Mouse (Mus musculus) liver, embryonic 15.5 days (tissue): ENCODE results near the gene Txnrd2. TPM values are rescaled to one million over a fixed set of nuclear protein-coding genes. Genes with fewer than 3 reads are reported as not detected.

Experiments
- ATAC-seq: fragments of 200-750 bp; cut with Nextera tagmentation; 2 replicates; pipeline ENCODE4 v1.8.0; 2017; ENCODE audit warnings: moderate number of reproducible peaks, mild to moderate bottlenecking, moderate library complexity; ENCODE audit not compliant: insufficient read depth
- H3K27ac ChIP-seq: fragments of 300-500 bp; sonication (generic); replicated peaks from 2 replicates; pipeline ENCODE4 v1.5.1; 2015; ENCODE audit warnings: mild to moderate bottlenecking, inconsistent platforms
- H3K27me3 ChIP-seq: fragments of 300-500 bp; sonication (generic); 2 replicates; pipeline ENCODE4 v1.6.1; 2015; ENCODE audit warnings: mild to moderate bottlenecking, inconsistent platforms
- H3K36me3 ChIP-seq: fragments of 300-500 bp; sonication (generic); replicated peaks from 2 replicates; pipeline ENCODE4 v1.6.1; 2015; ENCODE audit warnings: moderate library complexity, mild to moderate bottlenecking, inconsistent platforms
- H3K4me1 ChIP-seq: fragments of 300-500 bp; sonication (generic); replicated peaks from 2 replicates; pipeline ENCODE4 v1.6.1; 2015; ENCODE audit warnings: inconsistent platforms
- H3K4me2 ChIP-seq: fragments of 300-500 bp; sonication (generic); 2 replicates; pipeline ENCODE4 v1.6.1; 2015; ENCODE audit warnings: moderate library complexity, mild to moderate bottlenecking, inconsistent platforms
- H3K4me3 ChIP-seq: fragments of 300-500 bp; sonication (generic); replicated peaks from 2 replicates; pipeline ENCODE4 v1.5.1; 2015; ENCODE audit warnings: mild to moderate bottlenecking, inconsistent platforms
- H3K9ac ChIP-seq: fragments of 300-500 bp; sonication (generic); 2 replicates; pipeline ENCODE4 v1.6.1; 2015; ENCODE audit warnings: moderate library complexity, mild to moderate bottlenecking, inconsistent platforms
- H3K9me3 ChIP-seq: fragments of 300-500 bp; sonication (generic); replicated peaks from 2 replicates; pipeline ENCODE4 v1.6.1; 2016; ENCODE audit warnings: inconsistent platforms
- WGBS: fragments of 180-500 bp; shearing (Covaris S2); methylation state at CpG from one replicate; pipeline ENCODE4 v1.1.7; 2015; ENCODE audit warnings: mixed read lengths; ENCODE audit not compliant: insufficient replicate concordance; 5-methylcytosine and 5-hydroxymethylcytosine counted together
- polyA plus RNA-seq: library from polyadenylated mRNA; unstranded; fragments of >200 nt; fragmentation: Nextera tagmentation; extraction: Ambion mirVana; gene quantifications from 2 replicates; pipeline ENCODE4 v1.2.1, GENCODE M21; 2015

Txnrd2 gene
- polyA plus RNA-seq, 1 experiment from 2014 or later, result 101 TPM

DNA sequence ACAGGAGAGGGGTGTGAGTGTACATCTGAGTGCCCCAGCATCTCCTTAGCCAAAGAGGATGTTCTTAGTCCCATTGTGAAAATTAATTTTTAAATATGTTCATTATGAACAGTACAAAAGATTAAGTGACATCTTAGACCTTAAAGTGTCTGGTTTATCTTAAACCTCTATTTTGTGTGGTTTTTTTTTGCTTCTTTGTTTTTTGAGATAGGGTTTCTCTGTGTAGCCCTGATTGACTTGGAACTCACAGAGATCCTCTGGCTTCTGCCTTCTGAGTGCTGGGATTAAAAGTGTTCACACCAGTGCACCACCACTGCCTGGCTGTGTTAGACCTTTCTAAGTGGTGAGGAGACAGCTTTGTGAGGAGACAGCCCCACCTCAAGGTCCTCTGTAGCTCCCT lies 32.5 kb downstream of the Txnrd2 start:
- no peak overlapping the region for H3K9ac ChIP-seq
- H3K4me1 ChIP-seq, result peaks cover 33% of the 10 kb centered on the region
- no peak overlapping the region for H3K27ac ChIP-seq
- peaks cover 100% of the 10 kb centered on the region for H3K36me3 ChIP-seq
- 0 out of 2 replicates have a peak overlapping the region, but pooled peaks have one; percentile 24 for H3K4me2 ChIP-seq
- no peaks in the 10 kb centered on the region for H3K27me3 ChIP-seq
- no peak for ATAC-seq
- H3K9me3 ChIP-seq, result no peaks in the 10 kb centered on the region
- no peak overlapping the region for H3K4me3 ChIP-seq

DNA sequence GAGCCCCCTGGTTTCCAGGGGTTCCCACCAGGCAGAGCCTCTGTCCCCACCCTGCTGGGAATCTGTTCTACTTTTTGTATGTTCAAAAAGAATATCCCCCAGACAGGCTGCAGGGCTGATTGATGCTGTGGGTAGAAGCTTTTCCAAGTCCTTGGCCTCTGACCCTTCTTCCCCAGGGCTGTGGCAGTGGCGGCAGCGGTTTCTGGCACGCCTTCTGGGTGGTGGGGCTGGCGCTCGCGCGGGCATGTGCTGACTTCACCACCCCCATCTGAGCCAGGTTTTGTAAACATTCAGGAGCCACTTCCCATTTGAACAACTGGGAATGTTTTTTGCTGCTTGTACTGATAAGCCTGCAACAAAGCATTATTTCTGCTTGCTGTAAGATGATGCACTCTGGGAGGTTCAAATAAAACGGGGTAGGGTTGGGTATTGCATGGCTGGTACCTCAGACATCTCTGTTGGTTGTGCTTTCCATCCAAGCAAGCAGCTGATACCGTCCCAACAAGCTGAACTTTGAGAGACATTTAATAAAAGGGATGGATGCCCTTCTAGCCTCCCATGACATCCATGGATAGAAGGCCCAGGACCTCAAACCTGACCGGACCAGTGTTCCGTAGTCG lies 33.3 kb downstream of the Txnrd2 start:
- H3K36me3 ChIP-seq, result peaks cover 100% of the 10 kb centered on the region
- H3K4me1 ChIP-seq, result peaks cover 33% of the 10 kb centered on the region
- H3K4me2 ChIP-seq, result peak overlapping the region; percentile 24
- H3K27me3 ChIP-seq, result no peaks in the 10 kb centered on the region
- no peaks in the 10 kb centered on the region for H3K9me3 ChIP-seq
- ATAC-seq, result 0 out of 2 replicates have a peak, but pooled peaks have one; percentile 17
- H3K4me3 ChIP-seq, result no peak overlapping the region
- 0 out of 2 replicates have a peak overlapping the region, but pooled peaks have one; percentile 15 for H3K27ac ChIP-seq
- H3K9ac ChIP-seq, result no peak overlapping the region
- WGBS, result 8% methylated on average over 12 of the region's 12 CpGs

DNA sequence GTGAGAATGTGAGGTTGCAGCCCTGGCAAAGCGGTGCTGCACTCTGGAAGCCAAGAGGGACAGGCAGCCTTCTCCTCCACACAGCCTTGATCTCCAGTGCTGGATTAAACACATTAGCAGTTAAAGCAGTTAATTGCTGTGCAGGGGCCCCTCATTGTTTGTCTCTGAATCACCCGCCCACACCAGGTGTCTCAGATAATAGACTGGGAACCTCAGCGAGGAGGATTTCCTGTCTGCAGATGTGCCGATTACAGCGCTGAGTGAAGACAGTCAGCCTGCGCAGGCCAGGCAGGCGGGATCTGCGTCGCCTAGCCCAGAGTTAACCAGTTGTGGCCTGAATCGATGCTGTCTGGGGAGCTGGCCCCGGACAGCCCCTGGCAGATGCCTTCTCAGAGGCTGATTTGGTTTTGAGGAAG lies 33.8 kb downstream of the Txnrd2 start:
- Histone ChIP-seq H3K9ac (no peak overlapping the region), H3K4me1 (peaks cover 33% of the 10 kb centered on the region), H3K27ac (0 out of 2 replicates have a peak overlapping the region, but pooled peaks have one; percentile 15), H3K4me3 (no peak overlapping the region), H3K4me2 (peak overlapping the region; percentile 24), H3K27me3 (no peaks in the 10 kb centered on the region), H3K36me3 (peaks cover 100% of the 10 kb centered on the region), H3K9me3 (no peaks in the 10 kb centered on the region)
- ATAC-seq, result peak; percentile 61
- WGBS, result 4% methylated on average over 11 of the region's 11 CpGs

DNA sequence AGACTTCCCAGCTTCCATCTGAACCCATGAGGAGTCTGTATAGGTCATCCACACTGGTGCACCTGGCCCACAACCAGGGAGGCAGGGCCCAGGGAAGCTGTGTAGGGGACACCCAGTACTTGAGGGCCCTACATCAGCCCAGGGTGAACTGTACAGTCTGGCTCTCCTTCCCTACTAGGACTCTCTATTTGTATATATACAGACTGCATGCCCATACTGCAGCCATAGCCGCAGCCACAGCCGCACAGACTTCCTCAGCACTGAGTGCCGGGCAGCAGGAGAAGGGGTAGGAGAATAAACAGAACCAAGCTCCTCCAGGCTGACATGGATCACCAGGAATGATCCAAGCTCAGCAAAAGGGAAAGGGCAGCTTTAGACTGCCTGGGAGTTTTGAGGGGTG lies 34.6 kb downstream of the Txnrd2 start:
- Histone ChIP-seq H3K4me3 (no peak overlapping the region), H3K4me2 (no peak overlapping the region), H3K36me3 (peaks cover 100% of the 10 kb centered on the region), H3K4me1 (peaks cover 33% of the 10 kb centered on the region), H3K9ac (no peak overlapping the region), H3K27me3 (no peaks in the 10 kb centered on the region), H3K27ac (no peak overlapping the region), H3K9me3 (no peaks in the 10 kb centered on the region)
- no peak for ATAC-seq
- 85% methylated on average over 3 of the region's 3 CpGs for WGBS

DNA sequence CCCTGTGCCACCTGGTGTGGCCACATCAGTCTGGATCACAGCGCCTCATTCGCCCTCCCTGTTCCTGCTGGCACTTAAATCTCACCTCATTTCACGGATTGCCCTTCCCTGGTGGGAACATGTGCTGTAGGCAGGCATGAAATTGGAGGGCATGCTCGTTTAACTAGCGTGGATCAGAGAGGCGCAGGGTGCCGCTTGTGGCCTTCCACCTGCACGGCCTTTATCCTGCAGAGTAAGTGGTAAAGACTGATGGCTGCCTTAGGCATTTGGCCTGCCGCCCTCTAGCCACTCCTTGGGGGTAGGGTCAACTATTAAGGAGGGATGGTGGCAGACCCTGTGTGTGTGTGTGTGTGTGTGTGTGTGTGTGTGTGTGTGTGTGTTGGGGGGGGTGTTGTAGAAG lies 35.8 kb downstream of the Txnrd2 start:
- Histone ChIP-seq H3K27ac (no peak overlapping the region), H3K4me3 (no peak overlapping the region), H3K4me2 (no peak overlapping the region), H3K9me3 (no peaks in the 10 kb centered on the region), H3K9ac (no peak overlapping the region), H3K4me1 (peaks cover 33% of the 10 kb centered on the region), H3K27me3 (no peaks in the 10 kb centered on the region), H3K36me3 (peaks cover 100% of the 10 kb centered on the region)
- 89% methylated on average over 9 of the region's 9 CpGs for WGBS
- no peak for ATAC-seq

DNA sequence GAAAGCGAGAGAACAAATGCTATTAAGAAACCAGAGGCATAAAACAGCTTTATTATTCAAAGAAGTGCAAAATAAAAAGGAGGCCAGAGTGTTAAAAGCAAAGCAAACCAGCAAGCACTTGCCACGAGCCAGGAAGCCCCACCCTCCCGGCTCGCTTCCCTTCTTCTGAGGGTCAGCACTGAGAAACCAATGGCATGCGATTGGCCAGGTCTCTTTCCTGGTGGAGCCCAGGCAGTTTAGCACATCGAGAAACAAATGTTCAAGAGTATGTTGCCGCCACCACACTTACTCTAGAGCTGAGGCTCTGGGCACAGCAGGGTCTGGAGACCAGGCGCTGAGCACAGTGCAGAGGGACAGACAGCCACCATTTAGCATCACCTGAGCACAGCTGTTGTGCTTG lies 36.4 kb downstream of the Txnrd2 start:
- H3K36me3 ChIP-seq, result peaks cover 100% of the 10 kb centered on the region
- no peak overlapping the region for H3K27ac ChIP-seq
- no peak overlapping the region for H3K4me3 ChIP-seq
- H3K9ac ChIP-seq, result no peak overlapping the region
- WGBS, result 58% methylated on average over 8 of the region's 8 CpGs
- peaks cover 32% of the 10 kb centered on the region for H3K4me1 ChIP-seq
- H3K4me2 ChIP-seq, result no peak overlapping the region
- no peaks in the 10 kb centered on the region for H3K9me3 ChIP-seq
- ATAC-seq, result no peak
- no peaks in the 10 kb centered on the region for H3K27me3 ChIP-seq

DNA sequence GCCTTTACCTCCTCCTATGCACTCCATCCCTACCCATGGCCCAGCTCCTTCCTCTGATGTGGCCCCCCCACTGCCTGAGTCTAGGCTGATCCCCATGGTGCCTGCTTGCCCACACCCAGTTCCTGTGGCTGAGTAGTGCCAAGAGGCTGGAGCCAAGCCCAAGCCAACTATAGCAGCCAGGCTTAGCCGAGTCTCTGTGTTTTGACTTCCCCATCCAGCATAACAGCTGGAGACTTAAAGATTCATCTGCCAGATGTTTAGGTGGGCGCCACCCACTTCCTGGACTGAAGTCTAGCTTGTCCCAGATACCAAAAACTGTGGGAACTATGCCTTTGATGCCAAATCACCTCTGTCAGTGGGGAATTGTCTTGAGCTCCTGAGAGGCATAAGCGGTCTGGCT lies 38.1 kb downstream of the Txnrd2 start:
- no peak for ATAC-seq
- WGBS, result 47% methylated on average over 3 of the region's 3 CpGs
- Histone ChIP-seq H3K36me3 (peaks cover 100% of the 10 kb centered on the region), H3K4me1 (peaks cover 18% of the 10 kb centered on the region), H3K4me2 (no peak overlapping the region), H3K9me3 (no peaks in the 10 kb centered on the region), H3K9ac (no peak overlapping the region), H3K27ac (no peak overlapping the region), H3K27me3 (no peaks in the 10 kb centered on the region), H3K4me3 (no peak overlapping the region)

DNA sequence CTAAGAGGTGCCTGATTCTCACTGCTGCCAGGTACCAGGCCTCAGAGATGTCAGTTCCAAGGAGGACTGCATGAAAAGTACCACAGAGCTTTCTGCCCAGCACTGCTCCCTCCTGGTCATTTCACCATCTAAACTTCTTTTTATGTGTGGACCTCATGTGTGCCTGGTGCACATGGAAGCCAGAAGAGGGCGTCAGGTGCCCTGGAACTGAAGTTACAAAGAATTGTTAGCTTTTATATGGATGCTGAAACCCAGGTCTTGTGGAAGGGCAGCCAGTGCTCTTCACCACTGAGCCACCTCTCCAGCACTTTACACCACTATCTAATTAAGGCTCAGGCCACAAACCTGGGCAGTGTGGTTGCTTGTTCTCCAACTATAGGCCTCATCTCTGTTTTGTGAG lies 44.6 kb downstream of the Txnrd2 start:
- Histone ChIP-seq H3K4me1 (no peaks in the 10 kb centered on the region), H3K9ac (no peak overlapping the region), H3K4me3 (no peak overlapping the region), H3K27ac (no peak overlapping the region), H3K36me3 (peaks cover 100% of the 10 kb centered on the region), H3K27me3 (no peaks in the 10 kb centered on the region), H3K9me3 (no peaks in the 10 kb centered on the region), H3K4me2 (no peak overlapping the region)
- no peak for ATAC-seq
- 32% methylated on average over 1 of the region's 1 CpGs for WGBS

DNA sequence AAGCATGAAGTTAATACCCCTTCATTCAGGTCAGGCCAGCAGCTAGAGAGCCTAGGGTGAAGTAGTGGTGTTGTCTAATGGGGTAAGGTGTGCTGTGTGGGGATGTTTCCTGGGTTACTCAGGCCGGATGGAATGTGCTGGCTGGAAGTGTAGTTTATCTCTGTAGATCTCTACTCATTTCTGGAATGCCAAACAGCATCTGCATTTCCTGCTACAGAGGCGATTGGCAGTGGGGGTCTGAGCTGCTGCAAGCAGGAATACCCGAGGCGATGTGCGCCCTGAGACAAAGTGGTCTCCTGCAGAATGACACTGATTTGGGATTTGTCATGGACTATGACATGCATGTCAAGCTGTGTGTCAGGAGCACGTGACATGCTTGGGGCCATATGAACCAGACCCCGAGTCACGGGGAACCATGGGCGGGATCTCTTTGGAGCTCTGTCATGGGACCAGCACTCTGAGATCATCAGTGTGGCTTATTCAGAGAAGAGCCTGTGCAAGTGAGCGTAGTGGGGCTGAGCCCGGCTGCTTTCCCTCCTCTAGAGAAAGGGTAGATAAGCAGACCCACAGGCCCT lies 45.3 kb downstream of the Txnrd2 start:
- Histone ChIP-seq H3K4me3 (no peak overlapping the region), H3K4me1 (no peaks in the 10 kb centered on the region), H3K4me2 (no peak overlapping the region), H3K27me3 (no peaks in the 10 kb centered on the region), H3K36me3 (peaks cover 100% of the 10 kb centered on the region), H3K9me3 (no peaks in the 10 kb centered on the region), H3K9ac (no peak overlapping the region), H3K27ac (no peak overlapping the region)
- ATAC-seq, result no peak
- WGBS, result 83% methylated on average over 11 of the region's 11 CpGs

DNA sequence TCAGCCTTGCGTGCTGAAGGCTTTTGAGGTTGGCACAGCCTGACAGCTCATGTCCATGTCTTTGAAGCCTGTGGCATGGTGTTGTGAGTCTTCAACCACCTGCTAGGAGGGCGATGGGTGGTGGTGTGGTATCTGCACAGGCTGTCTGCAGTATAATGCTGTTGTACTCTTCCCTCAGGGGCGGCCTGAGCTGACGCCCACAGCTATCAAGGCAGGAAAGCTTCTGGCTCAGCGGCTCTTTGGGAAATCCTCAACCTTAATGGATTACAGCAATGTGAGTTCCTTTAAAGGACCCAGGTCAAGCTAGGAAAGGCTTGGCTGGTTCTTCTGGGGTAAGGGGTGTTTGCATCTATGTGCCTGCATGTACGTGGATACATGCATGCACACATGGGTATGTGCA lies 45.8 kb downstream of the Txnrd2 start:
- Histone ChIP-seq H3K36me3 (peaks cover 100% of the 10 kb centered on the region), H3K27me3 (no peaks in the 10 kb centered on the region), H3K27ac (no peak overlapping the region), H3K4me3 (no peak overlapping the region), H3K4me1 (no peaks in the 10 kb centered on the region), H3K4me2 (no peak overlapping the region), H3K9ac (no peak overlapping the region), H3K9me3 (no peaks in the 10 kb centered on the region)
- WGBS, result 85% methylated on average over 6 of the region's 6 CpGs
- no peak for ATAC-seq

DNA sequence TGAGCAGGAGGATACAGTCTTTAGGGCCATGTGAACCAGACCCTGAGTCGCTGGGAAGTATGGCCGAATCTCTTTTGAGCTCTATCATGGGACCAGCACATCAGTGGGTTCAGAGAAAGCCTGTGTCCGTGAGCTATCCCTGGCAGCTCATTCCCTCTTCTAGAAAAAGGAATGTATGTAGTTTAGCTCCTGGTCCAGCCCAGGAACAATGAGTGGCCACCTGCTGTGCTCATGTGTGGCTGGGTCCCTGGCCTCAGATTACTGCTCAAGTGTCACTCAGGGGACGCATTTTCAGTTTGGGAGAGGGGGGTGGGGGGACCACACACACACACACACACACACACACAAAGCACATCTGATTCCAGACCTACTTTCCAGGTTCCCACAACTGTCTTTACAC lies 46.2 kb downstream of the Txnrd2 start:
- H3K27me3 ChIP-seq, result no peaks in the 10 kb centered on the region
- 85% methylated on average over 4 of the region's 4 CpGs for WGBS
- no peak overlapping the region for H3K4me3 ChIP-seq
- H3K9ac ChIP-seq, result no peak overlapping the region
- no peaks in the 10 kb centered on the region for H3K9me3 ChIP-seq
- no peaks in the 10 kb centered on the region for H3K4me1 ChIP-seq
- no peak for ATAC-seq
- H3K4me2 ChIP-seq, result no peak overlapping the region
- no peak overlapping the region for H3K27ac ChIP-seq
- peaks cover 100% of the 10 kb centered on the region for H3K36me3 ChIP-seq

DNA sequence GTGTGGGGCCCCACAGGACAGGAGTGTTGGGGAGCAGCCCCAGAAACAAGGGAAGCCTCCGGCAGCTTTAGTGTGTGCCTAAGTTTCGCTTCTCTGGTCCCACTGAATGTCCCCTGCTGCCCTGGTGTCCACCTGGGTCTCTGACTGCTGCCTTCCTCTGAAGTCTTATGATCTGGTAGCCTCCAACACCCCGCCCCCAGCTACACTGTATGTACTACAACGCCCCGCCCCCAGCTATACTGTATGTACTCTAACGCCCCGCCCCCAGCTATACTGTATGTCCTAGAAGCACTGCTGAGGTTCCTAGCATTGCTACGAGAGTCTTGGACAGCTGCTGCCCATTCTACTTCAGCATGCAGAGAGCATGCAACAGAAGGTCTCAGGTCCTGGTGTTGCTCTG lies 46.8 kb downstream of the Txnrd2 start:
- no peaks in the 10 kb centered on the region for H3K4me1 ChIP-seq
- WGBS, result 84% methylated on average over 8 of the region's 8 CpGs
- no peak overlapping the region for H3K4me3 ChIP-seq
- H3K9ac ChIP-seq, result no peak overlapping the region
- no peaks in the 10 kb centered on the region for H3K9me3 ChIP-seq
- H3K27me3 ChIP-seq, result no peaks in the 10 kb centered on the region
- H3K36me3 ChIP-seq, result peaks cover 100% of the 10 kb centered on the region
- no peak overlapping the region for H3K4me2 ChIP-seq
- no peak for ATAC-seq
- no peak overlapping the region for H3K27ac ChIP-seq
